Mouse (Mus musculus): ENCODE data around the gene Coro2a. TPM values are rescaled to one million over a fixed set of nuclear protein-coding genes. Genes with fewer than 3 reads are reported as not detected.
A peak's percentile ranks its signal among the peaks of the same experiment; 100 is the strongest.
"Not testable (repeated sequence)": the region's sequence is repeated elsewhere in the genome, so short reads cannot be mapped to it uniquely, and the experiment has no call there.

Coro2a gene
- 7.7 and 13.2 TPM in 2 replicates for polyA plus RNA-seq (2012; rRNA removed)

GRCm38 (mm10) chr4:46601844-46602423, at the start of gene Coro2a:
TSS of gene Coro2a (minus strand) at chr4:46602202.
- TF ChIP-seq POLR2A (IDR thresholded peaks at IDR 0.05; ENCODE audit: borderline replicate concordance, extremely low read depth, insufficient read depth, insufficient read length, poor library complexity, severe bottlenecking) (no peak), CTCF (IDR thresholded peaks at IDR 0.05; ENCODE audit: borderline replicate concordance, extremely low read depth, insufficient read depth, insufficient read length) (peak; percentile 94)
- peak; percentile 91 for DNase-seq (ENCODE audit: low read depth)

GRCm38 (mm10) chr4:46650086-46650753, 48.2 kb upstream of the Coro2a start, which contains the start of gene Tbc1d2:
TSS of gene Tbc1d2 (minus strand) at chr4:46650209.
- peak; percentile 96 for DNase-seq (ENCODE audit: low read depth)
- TF ChIP-seq CTCF (IDR thresholded peaks at IDR 0.05; ENCODE audit: borderline replicate concordance, extremely low read depth, insufficient read depth, insufficient read length) = peak; percentile 45; the same call in 1 of the 2 replicates
- TF ChIP-seq POLR2A (IDR thresholded peaks at IDR 0.05; ENCODE audit: borderline replicate concordance, extremely low read depth, insufficient read depth, insufficient read length, poor library complexity, severe bottlenecking) = peak; percentile 22; the same call in 1 of the 2 replicates

- TF ChIP-seq POLR2A (IDR thresholded peaks at IDR 0.05; ENCODE audit: borderline replicate concordance, extremely low read depth, insufficient read depth, insufficient read length, poor library complexity, severe bottlenecking) = no peak
- TF ChIP-seq CTCF (IDR thresholded peaks at IDR 0.05; ENCODE audit: borderline replicate concordance, extremely low read depth, insufficient read depth, insufficient read length) = no peak
- DNase-seq (ENCODE audit: low read depth) = no peak
Observed at GRCm38 (mm10) chr4:46649161-46649560, 47.2 kb upstream of the Coro2a start.

- TF ChIP-seq POLR2A (IDR thresholded peaks at IDR 0.05; ENCODE audit: borderline replicate concordance, extremely low read depth, insufficient read depth, insufficient read length, poor library complexity, severe bottlenecking) = no peak
- no peak for TF ChIP-seq CTCF (IDR thresholded peaks at IDR 0.05; ENCODE audit: borderline replicate concordance, extremely low read depth, insufficient read depth, insufficient read length)
- DNase-seq (ENCODE audit: low read depth) = no peak
Observed at GRCm38 (mm10) chr4:46643676-46644112, 41.7 kb upstream of the Coro2a start.

GRCm38 (mm10) chr4:46642924-46643675, 41.1 kb upstream of the Coro2a start:
- TF ChIP-seq CTCF (IDR thresholded peaks at IDR 0.05; ENCODE audit: borderline replicate concordance, extremely low read depth, insufficient read depth, insufficient read length) (no peak), POLR2A (IDR thresholded peaks at IDR 0.05; ENCODE audit: borderline replicate concordance, extremely low read depth, insufficient read depth, insufficient read length, poor library complexity, severe bottlenecking) (no peak)
- DNase-seq (ENCODE audit: low read depth) = no peak

- no peak for DNase-seq (ENCODE audit: low read depth)
- TF ChIP-seq POLR2A (IDR thresholded peaks at IDR 0.05; ENCODE audit: borderline replicate concordance, extremely low read depth, insufficient read depth, insufficient read length, poor library complexity, severe bottlenecking) = no peak
- TF ChIP-seq CTCF (IDR thresholded peaks at IDR 0.05; ENCODE audit: borderline replicate concordance, extremely low read depth, insufficient read depth, insufficient read length) = no peak
Observed at GRCm38 (mm10) chr4:46641283-46641682, 39.3 kb upstream of the Coro2a start.

- TF ChIP-seq CTCF (IDR thresholded peaks at IDR 0.05; ENCODE audit: borderline replicate concordance, extremely low read depth, insufficient read depth, insufficient read length) (no peak), POLR2A (IDR thresholded peaks at IDR 0.05; ENCODE audit: borderline replicate concordance, extremely low read depth, insufficient read depth, insufficient read length, poor library complexity, severe bottlenecking) (no peak)
Observed at GRCm38 (mm10) chr4:46639866-46640265, 37.9 kb upstream of the Coro2a start.

GRCm38 (mm10) chr4:46637250-46637649, 35.2 kb upstream of the Coro2a start:
- DNase-seq (ENCODE audit: low read depth) = not testable (repeated sequence)

More at GRCm38 (mm10) chr4:46639866-46640265, 37.9 kb upstream of the Coro2a start:
- DNase-seq (ENCODE audit: low read depth) = no peak

GRCm38 (mm10) chr4:46635702-46636430, 33.9 kb upstream of the Coro2a start:
- no peak for DNase-seq (ENCODE audit: low read depth)
- no peak for TF ChIP-seq CTCF (IDR thresholded peaks at IDR 0.05; ENCODE audit: borderline replicate concordance, extremely low read depth, insufficient read depth, insufficient read length)
- TF ChIP-seq POLR2A (IDR thresholded peaks at IDR 0.05; ENCODE audit: borderline replicate concordance, extremely low read depth, insufficient read depth, insufficient read length, poor library complexity, severe bottlenecking) = no peak

GRCm38 (mm10) chr4:46634881-46635280, 32.9 kb upstream of the Coro2a start:
- DNase-seq (ENCODE audit: low read depth) = no peak
- no peak for TF ChIP-seq POLR2A (IDR thresholded peaks at IDR 0.05; ENCODE audit: borderline replicate concordance, extremely low read depth, insufficient read depth, insufficient read length, poor library complexity, severe bottlenecking)
- no peak for TF ChIP-seq CTCF (IDR thresholded peaks at IDR 0.05; ENCODE audit: borderline replicate concordance, extremely low read depth, insufficient read depth, insufficient read length)

- not testable (repeated sequence) for DNase-seq (ENCODE audit: low read depth)
Observed at GRCm38 (mm10) chr4:46633565-46633964, 31.6 kb upstream of the Coro2a start.
